Mouse (Mus musculus) limb, embryonic 12.5 days (tissue): Measurements from ENCODE around the gene Slc26a1. TPM values are rescaled to one million over a fixed set of nuclear protein-coding genes. Genes with fewer than 3 reads are reported as not detected.

Experiments used
- ATAC-seq: fragments of 200-750 bp; cut with Nextera tagmentation; 2 replicates; pipeline ENCODE4 v1.8.0; 2017; ENCODE audit warnings: low read depth, moderate TSS enrichment; ENCODE audit not compliant: insufficient number of reproducible peaks, insufficient read depth, low FRiP score, low TSS enrichment
- H3K27ac ChIP-seq: fragments of 300-500 bp; sonication (generic); 2 replicates; pipeline ENCODE4 v1.5.1; 2016; ENCODE audit warnings: mild to moderate bottlenecking, moderate library complexity
- H3K27me3 ChIP-seq: fragments of 300-500 bp; sonication (generic); 2 replicates; pipeline ENCODE4 v1.6.1; 2016; ENCODE audit warnings: mild to moderate bottlenecking, moderate library complexity
- H3K36me3 ChIP-seq: fragments of 300-500 bp; sonication (generic); 2 replicates; pipeline ENCODE4 v1.6.1; 2016; ENCODE audit warnings: mild to moderate bottlenecking, moderate library complexity
- H3K4me1 ChIP-seq: fragments of 300-500 bp; sonication (generic); replicated peaks from 2 replicates; pipeline ENCODE4 v1.6.1; 2016
- H3K4me2 ChIP-seq: fragments of 300-500 bp; sonication (generic); 2 replicates; pipeline ENCODE4 v1.6.1; 2016; ENCODE audit warnings: mild to moderate bottlenecking, moderate library complexity
- H3K4me3 ChIP-seq: fragments of 300-500 bp; sonication (generic); replicated peaks from 2 replicates; pipeline ENCODE4 v1.5.1; 2016; ENCODE audit warnings: mild to moderate bottlenecking
- H3K9ac ChIP-seq: fragments of 300-500 bp; sonication (generic); replicated peaks from 2 replicates; pipeline ENCODE4 v1.6.1; 2016; ENCODE audit warnings: mild to moderate bottlenecking, moderate library complexity
- H3K9me3 ChIP-seq: fragments of 300-500 bp; sonication (generic); 2 replicates; pipeline ENCODE4 v1.6.1; 2016; ENCODE audit warnings: mild to moderate bottlenecking, moderate library complexity
- WGBS: fragments of 180-500 bp; shearing (Covaris S2); methylation state at CpG from one replicate; pipeline ENCODE4 v1.1.7; 2016; 5-methylcytosine and 5-hydroxymethylcytosine counted together
- polyA plus RNA-seq: library from polyadenylated mRNA; unstranded; fragments of >200 nt; fragmentation: Nextera tagmentation; extraction: Ambion mirVana; gene quantifications from 2 replicates; pipeline ENCODE4 v1.2.1, GENCODE M21; 2016

The Slc26a1 gene
- 1.1 and 1.7 TPM in 2 replicates for polyA plus RNA-seq

DNA sequence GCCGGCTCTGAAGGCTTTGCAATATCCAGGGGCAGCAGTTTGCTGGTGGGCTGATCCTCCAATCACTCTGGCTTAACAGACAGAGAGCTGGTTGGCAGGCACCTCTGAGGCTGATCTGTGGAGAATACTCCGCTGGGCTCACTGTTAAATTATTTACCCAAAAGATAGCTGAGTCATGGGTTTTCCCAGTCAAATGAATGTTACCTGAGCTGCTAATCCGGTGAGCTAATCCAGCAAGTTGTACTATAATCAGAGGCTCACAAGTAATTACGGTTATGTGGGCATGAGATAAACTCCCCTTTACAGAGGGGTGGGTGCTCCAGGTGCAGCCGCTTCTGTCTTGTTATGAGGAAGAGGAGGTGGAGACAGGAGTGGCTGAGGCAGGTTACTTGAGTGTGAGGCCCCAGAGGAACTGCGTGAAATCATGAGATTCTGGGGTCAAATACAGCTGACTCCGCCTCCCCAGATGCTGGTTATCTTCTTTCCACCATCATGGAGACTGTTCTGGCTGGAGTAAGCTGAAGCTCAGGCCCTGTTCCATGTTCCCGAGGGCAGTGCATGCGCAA, at the start of gene Slc26a1:
Gene Slc26a1 (minus strand): TSS at position 319 of the 566 bp plus-strand sequence.
- Histone ChIP-seq H3K4me2 (no peak within 1 kb of the TSS), H3K36me3 (peaks cover 23% of the 10 kb centered on the region), H3K27me3 (no peaks in the 10 kb centered on the region), H3K9ac (no peak within 1 kb of the TSS), H3K27ac (no peak within 1 kb of the TSS), H3K4me3 (no peak within 1 kb of the TSS), H3K4me1 (peaks cover 24% of the 10 kb centered on the region), H3K9me3 (no peaks in the 10 kb centered on the region)
- ATAC-seq = no peak
- WGBS = 81% methylated on average over 9 of the region's 9 CpGs

DNA sequence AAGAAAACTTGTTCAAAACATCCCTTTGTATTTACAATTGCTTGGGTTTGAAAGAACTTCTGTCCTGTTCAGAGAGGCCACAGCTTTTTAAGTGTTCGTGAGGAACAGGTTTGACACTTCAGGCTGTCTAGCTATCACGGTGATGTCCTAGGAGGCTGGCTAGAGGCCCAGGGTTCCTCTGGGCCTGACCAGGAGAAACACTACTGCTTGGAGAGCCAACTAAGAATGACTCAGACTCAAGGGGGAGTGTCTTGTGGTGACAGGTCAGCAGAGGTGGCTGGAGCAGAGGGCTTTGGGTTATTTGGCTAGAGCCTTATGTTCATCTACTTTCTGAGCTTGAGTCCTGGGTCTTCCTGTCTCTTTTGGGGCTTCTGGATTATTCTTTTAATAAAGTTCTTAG, 48.6 kb upstream of the Slc26a1 start:
- Histone ChIP-seq H3K9ac (no peak overlapping the region), H3K4me1 (0 out of 2 replicates have a peak, but pooled peaks cover 3% of the 10 kb centered on the region), H3K9me3 (no peaks in the 10 kb centered on the region), H3K4me2 (no peak overlapping the region), H3K27ac (no peak overlapping the region), H3K36me3 (no peaks in the 10 kb centered on the region), H3K4me3 (no peak overlapping the region), H3K27me3 (no peaks in the 10 kb centered on the region)
- no peak for ATAC-seq
- WGBS = 77% methylated on average over 2 of the region's 2 CpGs

DNA sequence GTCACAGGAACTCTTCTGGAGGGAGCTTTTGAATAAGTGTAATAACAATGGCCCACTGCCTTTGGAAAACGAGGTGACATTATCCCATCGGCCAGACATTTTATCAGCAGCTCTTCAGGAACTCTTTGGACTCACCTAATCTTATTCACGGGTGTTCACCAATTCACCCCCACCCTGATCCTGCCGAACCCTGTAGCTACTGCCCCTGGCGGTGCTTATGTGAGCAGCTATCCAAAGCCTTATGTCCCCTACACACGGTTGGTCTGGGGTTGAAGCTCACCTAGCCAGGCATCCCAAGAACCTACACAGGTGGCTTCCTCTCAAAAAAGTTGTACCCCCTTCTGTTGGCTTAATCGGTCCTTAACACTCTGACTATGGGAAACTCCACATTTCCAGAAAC, 44.4 kb upstream of the Slc26a1 start:
- ATAC-seq = no peak
- Histone ChIP-seq H3K4me1 (peaks cover 17% of the 10 kb centered on the region), H3K9me3 (no peaks in the 10 kb centered on the region), H3K27me3 (no peaks in the 10 kb centered on the region), H3K36me3 (no peaks in the 10 kb centered on the region), H3K27ac (no peak overlapping the region), H3K4me3 (no peak overlapping the region), H3K9ac (no peak overlapping the region), H3K4me2 (no peak overlapping the region)
- WGBS = 70% methylated on average over 7 of the region's 7 CpGs

DNA sequence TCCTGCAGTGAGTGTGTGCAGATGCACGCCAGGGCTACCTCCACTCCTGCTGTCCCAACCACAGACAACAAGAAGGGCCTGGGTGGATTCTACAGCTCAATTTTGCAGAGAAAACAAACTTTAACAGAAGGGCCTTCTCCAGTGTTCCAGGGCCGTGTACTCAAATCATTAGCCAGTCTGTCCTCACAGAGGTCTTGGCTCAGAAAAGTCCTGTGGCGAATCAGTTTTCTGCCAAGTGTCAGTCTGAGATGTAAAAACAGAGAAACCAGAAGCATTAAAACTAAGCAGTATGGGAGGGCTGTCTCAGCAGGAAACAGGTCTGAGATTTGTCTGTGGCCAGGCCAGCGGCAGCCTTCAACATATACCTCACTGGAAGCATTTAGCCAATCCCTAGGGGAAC, 42.7 kb upstream of the Slc26a1 start:
- no peak overlapping the region for H3K4me2 ChIP-seq
- H3K9me3 ChIP-seq = no peaks in the 10 kb centered on the region
- no peaks in the 10 kb centered on the region for H3K27me3 ChIP-seq
- H3K27ac ChIP-seq = peak overlapping the region; percentile 66; the same call in 1 of the 2 replicates
- ATAC-seq = no peak
- H3K9ac ChIP-seq = no peak overlapping the region
- no peaks in the 10 kb centered on the region for H3K36me3 ChIP-seq
- no peak overlapping the region for H3K4me3 ChIP-seq
- H3K4me1 ChIP-seq = peaks cover 28% of the 10 kb centered on the region
- WGBS = 37% methylated on average over 4 of the region's 4 CpGs

DNA sequence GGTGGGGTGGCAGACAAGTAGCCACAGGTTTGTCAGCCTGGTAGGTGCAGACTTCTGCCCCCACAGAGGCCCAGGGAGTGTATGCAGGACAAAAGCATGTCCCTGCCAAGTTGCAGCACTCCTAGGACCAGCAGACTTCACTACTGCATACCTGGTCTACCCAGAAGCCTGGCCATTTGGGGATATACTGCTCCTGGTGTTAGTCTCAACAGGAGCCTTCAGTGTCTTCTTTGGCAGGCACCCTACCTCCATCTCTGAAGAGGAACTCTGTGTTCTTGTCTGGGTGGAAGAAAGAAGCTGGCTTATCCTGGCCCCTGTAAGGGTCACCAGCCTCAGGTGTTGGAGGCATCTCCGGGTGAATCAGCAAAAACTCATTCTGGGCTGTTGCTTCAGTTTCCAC, 40.6 kb upstream of the Slc26a1 start:
- Histone ChIP-seq H3K36me3 (no peaks in the 10 kb centered on the region), H3K27me3 (no peaks in the 10 kb centered on the region), H3K27ac (no peak overlapping the region), H3K4me3 (no peak overlapping the region), H3K4me2 (no peak overlapping the region), H3K9ac (no peak overlapping the region), H3K4me1 (peaks cover 28% of the 10 kb centered on the region), H3K9me3 (no peaks in the 10 kb centered on the region)
- ATAC-seq = no peak
- WGBS = 100% methylated on average over 1 of the region's 1 CpGs

DNA sequence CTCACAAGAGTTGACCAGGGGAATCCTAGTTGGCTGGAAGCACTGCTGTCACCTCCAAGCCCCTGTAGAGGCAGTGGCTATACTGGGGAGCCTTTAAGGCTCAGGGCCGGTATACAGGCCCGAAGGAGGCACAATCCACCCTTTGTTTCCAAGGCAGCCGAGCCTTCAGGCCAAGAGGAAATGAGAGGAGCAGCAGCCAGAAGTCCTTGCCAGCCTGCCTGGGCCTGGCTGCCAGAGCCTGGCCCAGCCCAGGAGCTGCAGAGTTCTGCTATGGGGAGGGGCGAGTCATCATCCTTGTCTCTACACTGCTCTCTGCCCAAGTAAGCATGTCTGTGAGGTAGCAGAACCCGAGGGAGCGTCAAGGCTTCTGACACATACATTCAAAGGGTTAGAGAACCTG, 38.8 kb upstream of the Slc26a1 start:
- 63% methylated on average over 6 of the region's 6 CpGs for WGBS
- ATAC-seq = peak; percentile 57; the same call in 1 of the 2 replicates
- Histone ChIP-seq H3K27ac (peak overlapping the region; percentile 85), H3K4me3 (no peak overlapping the region), H3K4me1 (peaks cover 26% of the 10 kb centered on the region), H3K9me3 (no peaks in the 10 kb centered on the region), H3K4me2 (no peak overlapping the region), H3K9ac (0 out of 2 replicates have a peak overlapping the region, but pooled peaks have one; percentile 18), H3K27me3 (no peaks in the 10 kb centered on the region), H3K36me3 (0 out of 2 replicates have a peak, but pooled peaks cover 2% of the 10 kb centered on the region)

DNA sequence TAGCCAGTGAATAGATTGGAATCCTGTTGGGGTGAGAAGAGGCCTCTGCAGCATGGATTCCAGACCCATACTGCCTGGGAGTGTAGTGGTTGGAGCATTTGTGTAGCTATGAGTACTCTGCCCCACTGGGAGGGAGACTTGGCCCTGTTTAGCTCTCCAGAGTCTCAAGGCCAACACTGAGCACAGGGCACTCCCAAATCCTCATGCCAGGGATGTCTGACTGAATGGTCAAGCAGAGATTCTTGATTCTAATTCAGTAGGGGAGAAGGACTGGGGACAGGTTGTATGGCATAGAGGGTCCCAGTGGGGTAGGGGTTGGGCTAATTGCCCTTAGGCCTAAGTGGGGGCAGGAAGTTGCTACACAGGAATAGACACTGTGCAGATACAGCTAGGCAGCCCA, 38.3 kb upstream of the Slc26a1 start:
- H3K4me1 ChIP-seq = peaks cover 25% of the 10 kb centered on the region
- H3K9ac ChIP-seq = no peak overlapping the region
- no peak overlapping the region for H3K4me2 ChIP-seq
- peak overlapping the region; percentile 85 for H3K27ac ChIP-seq
- peaks cover 7% of the 10 kb centered on the region for H3K36me3 ChIP-seq
- no peaks in the 10 kb centered on the region for H3K9me3 ChIP-seq
- H3K27me3 ChIP-seq = no peaks in the 10 kb centered on the region
- H3K4me3 ChIP-seq = no peak overlapping the region
- ATAC-seq = no peak

DNA sequence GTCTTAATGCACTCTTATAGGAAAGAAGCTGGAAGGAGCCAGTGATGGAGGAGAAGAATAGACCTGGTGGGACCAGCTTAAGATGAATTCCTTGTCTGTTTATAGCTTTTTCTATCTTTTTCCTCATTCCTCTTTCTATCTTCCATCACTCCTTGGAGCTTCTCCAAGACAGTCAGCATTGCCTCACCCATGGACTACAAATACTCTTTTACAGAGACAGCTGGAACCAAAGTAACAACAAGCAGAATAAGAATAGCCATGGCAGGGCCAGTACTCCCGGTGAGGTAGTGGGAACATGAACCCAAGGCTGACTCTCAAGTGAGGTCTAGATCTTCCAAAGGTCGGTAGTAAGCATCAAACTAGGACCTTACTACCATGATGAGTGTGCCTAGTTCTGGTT, 37.7 kb upstream of the Slc26a1 start:
- Histone ChIP-seq H3K4me2 (no peak overlapping the region), H3K9me3 (no peaks in the 10 kb centered on the region), H3K27me3 (no peaks in the 10 kb centered on the region), H3K4me3 (no peak overlapping the region), H3K9ac (no peak overlapping the region), H3K4me1 (peaks cover 19% of the 10 kb centered on the region), H3K36me3 (peaks cover 13% of the 10 kb centered on the region), H3K27ac (peak overlapping the region; percentile 85; the same call in 1 of the 2 replicates)
- 90% methylated on average over 2 of the region's 2 CpGs for WGBS
- ATAC-seq = no peak

DNA sequence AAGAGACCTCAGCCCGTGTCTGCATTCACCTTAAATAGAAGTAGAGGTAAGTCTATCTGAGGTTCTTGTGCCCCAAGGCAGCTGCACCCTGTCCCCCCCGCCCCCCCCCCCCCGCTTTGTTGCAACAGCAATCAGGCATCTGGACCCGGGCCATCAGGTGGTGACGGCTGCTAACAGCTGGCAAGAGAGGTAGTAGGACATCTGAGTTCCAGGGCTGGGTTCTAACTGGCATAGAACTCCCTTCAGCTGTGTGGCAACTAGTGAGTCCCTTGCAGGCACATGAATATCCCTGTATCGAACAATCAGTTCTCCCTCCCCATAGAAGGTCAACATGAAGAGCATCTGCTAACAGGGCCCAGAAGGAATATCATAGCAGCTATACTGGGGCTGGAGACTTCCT, 36.6 kb upstream of the Slc26a1 start:
- Histone ChIP-seq H3K9ac (no peak overlapping the region), H3K4me3 (no peak overlapping the region), H3K4me1 (peaks cover 12% of the 10 kb centered on the region), H3K27me3 (no peaks in the 10 kb centered on the region), H3K27ac (no peak overlapping the region), H3K36me3 (peaks cover 24% of the 10 kb centered on the region), H3K9me3 (no peaks in the 10 kb centered on the region), H3K4me2 (no peak overlapping the region)
- WGBS = 75% methylated on average over 6 of the region's 6 CpGs
- no peak for ATAC-seq

DNA sequence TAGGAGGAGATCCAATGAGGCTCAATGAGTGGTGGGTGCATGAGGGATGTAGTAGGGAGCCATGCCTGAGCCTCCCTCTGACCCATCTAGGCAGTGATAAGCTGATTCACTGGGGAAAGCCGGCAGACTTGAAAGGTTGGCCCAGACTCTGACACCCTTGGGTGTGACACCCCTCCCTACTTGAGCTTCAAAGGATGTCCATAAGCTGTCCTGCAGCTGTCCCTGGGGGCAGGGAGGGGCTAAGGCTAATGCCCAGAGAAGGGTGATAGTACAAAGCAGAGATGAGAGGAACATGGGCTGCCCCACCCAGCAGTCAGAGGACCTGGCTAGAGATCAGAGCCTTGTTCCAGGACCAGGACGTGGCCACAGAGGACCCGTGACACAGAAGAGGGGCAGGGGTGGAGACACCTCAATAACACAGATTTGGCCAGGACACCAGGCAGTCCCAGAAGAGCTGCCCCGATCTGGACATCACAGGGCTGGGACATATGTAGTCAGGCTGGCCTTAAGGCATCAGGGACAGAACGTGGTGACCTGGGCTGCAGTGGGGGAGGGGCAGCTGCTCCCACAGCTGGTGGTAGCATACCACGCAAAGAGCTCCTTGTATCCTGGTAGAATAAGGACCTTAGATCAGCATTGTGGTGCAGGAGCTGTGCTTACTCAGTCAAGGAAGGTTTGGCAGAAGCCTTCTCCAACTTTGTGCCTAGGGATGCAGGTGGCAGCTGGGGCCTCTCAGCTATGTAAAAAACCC, 33.8 kb upstream of the Slc26a1 start:
- Histone ChIP-seq H3K9me3 (no peaks in the 10 kb centered on the region), H3K4me1 (peaks cover 7% of the 10 kb centered on the region), H3K9ac (no peak overlapping the region), H3K4me2 (no peak overlapping the region), H3K27me3 (no peaks in the 10 kb centered on the region), H3K4me3 (no peak overlapping the region), H3K36me3 (peaks cover 52% of the 10 kb centered on the region), H3K27ac (no peak overlapping the region)
- no peak for ATAC-seq
- WGBS = 40% methylated on average over 6 of the region's 6 CpGs

DNA sequence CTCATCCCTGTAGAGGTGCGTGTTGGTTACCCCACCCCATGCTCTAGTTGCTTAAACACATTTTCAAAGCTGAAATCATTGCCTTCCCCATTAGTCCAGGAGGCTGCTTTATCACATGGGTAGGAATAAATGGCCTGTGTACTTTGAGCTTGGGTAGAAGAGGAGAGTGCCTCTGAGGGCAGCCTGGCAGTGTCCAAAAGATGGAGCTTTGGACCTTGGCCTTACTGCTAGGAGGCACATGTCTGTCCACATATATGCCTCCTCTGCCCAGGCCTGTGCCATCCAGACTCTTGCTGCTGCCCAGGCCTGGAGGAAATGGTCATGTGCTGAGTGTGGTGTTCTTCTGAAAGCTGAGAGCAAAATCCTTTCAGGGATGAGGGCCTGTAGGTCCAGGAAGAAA, 33.0 kb upstream of the Slc26a1 start:
- H3K9ac ChIP-seq = no peak overlapping the region
- peaks cover 7% of the 10 kb centered on the region for H3K4me1 ChIP-seq
- no peak overlapping the region for H3K4me3 ChIP-seq
- H3K4me2 ChIP-seq = no peak overlapping the region
- H3K27ac ChIP-seq = no peak overlapping the region
- peaks cover 59% of the 10 kb centered on the region for H3K36me3 ChIP-seq
- ATAC-seq = no peak
- WGBS = 93% methylated on average over 1 of the region's 1 CpGs
- H3K9me3 ChIP-seq = no peaks in the 10 kb centered on the region
- H3K27me3 ChIP-seq = no peaks in the 10 kb centered on the region
